Mouse (Mus musculus) CH12.LX (cell line): ENCODE measurements around the gene Zfyve28. TPM values are rescaled to one million over a fixed set of nuclear protein-coding genes. Genes with fewer than 3 reads are reported as not detected.

Source experiments
- DNase-seq: peaks from one replicate; pipeline ENCODE4 v3.0.0-alpha.2; 2013; ENCODE audit errors: extremely low read depth
- H3K27ac ChIP-seq: 2 replicates; pipeline ENCODE4 v1.5.1; 2012; ENCODE audit warnings: low read depth, mild to moderate bottlenecking, control low read depth, moderate library complexity; ENCODE audit not compliant: insufficient read depth
- H3K27me3 ChIP-seq: replicated peaks from 2 replicates; pipeline ENCODE3; 2012; ENCODE audit warnings: inconsistent platforms
- H3K36me3 ChIP-seq, 2 experiments: replicated peaks in 1 of 2; 2 replicates each; pipeline versions ENCODE3 to v1.6.1; 2012; ENCODE audit warnings: inconsistent platforms in 1 of 2, low read length in 1 of 2, mild to moderate bottlenecking in 1 of 2, mixed read lengths in 1 of 2, moderate library complexity in 1 of 2; ENCODE audit not compliant: control insufficient read depth in 1 of 2, insufficient read depth in 1 of 2
- H3K4me1 ChIP-seq, 2 experiments: 2 replicates each; pipeline ENCODE4 v1.6.1; 2012; ENCODE audit warnings: inconsistent platforms in 1 of 2, moderate library complexity in 1 of 2; ENCODE audit not compliant: insufficient read depth in 2 of 2, control insufficient read depth in 1 of 2
- H3K4me2 ChIP-seq: 2 replicates; pipeline ENCODE4 v1.6.1; 2012; ENCODE audit warnings: low read depth, mild to moderate bottlenecking, control low read depth; ENCODE audit not compliant: poor library complexity, insufficient read depth, severe bottlenecking
- H3K4me3 ChIP-seq, 3 experiments: fragments of 150-350 bp in 1 of 3; sonication (generic) in 1 of 3; replicated peaks in 1 of 3; 2 replicates each; pipeline versions ENCODE3 to v1.5.1; 2011 to 2012; ENCODE audit warnings: low read depth in 2 of 3, low read length in 2 of 3, mild to moderate bottlenecking in 2 of 3, moderate library complexity in 2 of 3, control low read depth in 1 of 3, improper control_type of control experiment in 1 of 3, inconsistent platforms in 1 of 3, mixed read lengths in 1 of 3; ENCODE audit not compliant: poor library complexity in 1 of 3
- H3K79me2 ChIP-seq: replicated peaks from 2 replicates; pipeline ENCODE4 v1.6.1; 2012; ENCODE audit warnings: mild to moderate bottlenecking, moderate library complexity; ENCODE audit not compliant: control insufficient read depth, poor library complexity, insufficient read depth, severe bottlenecking; ENCODE audit errors: extremely low read depth
- H3K9ac ChIP-seq: 2 replicates; pipeline ENCODE4 v1.6.1; 2012; ENCODE audit warnings: low read depth, mild to moderate bottlenecking, control low read depth, moderate library complexity; ENCODE audit not compliant: insufficient read depth
- H3K9me3 ChIP-seq: replicated peaks from 2 replicates; pipeline ENCODE3; 2012; ENCODE audit warnings: low read length, inconsistent platforms, mixed read lengths
- CTCF ChIP-seq, 2 experiments: IDR thresholded peaks in 1 of 2; conservative IDR thresholded peaks in 1 of 2; 2 replicates each; pipeline ENCODE4 v1.5.1; 2011 to 2012; ENCODE audit warnings: low read depth in 2 of 2, low read length in 2 of 2, improper control_type of control experiment in 1 of 2, inconsistent platforms in 1 of 2, mild to moderate bottlenecking in 1 of 2, moderate library complexity in 1 of 2
- E2F4 ChIP-seq: IDR thresholded peaks from 2 replicates; pipeline ENCODE4 v1.6.1; 2011; ENCODE audit warnings: low read depth, low read length, improper control_type of control experiment; ENCODE audit not compliant: insufficient replicate concordance
- IRF4 ChIP-seq: IDR thresholded peaks from 2 replicates; pipeline ENCODE4 v1.6.1; 2014; ENCODE audit warnings: low read depth, mild to moderate bottlenecking, inconsistent platforms, low read length, improper control_type of control experiment
- JUN ChIP-seq: IDR thresholded peaks from 2 replicates; pipeline ENCODE4 v1.6.1; 2011; ENCODE audit warnings: low read depth, mild to moderate bottlenecking, low read length, improper control_type of control experiment, moderate library complexity; ENCODE audit not compliant: insufficient read depth
- KAT2A ChIP-seq: IDR thresholded peaks from 2 replicates; pipeline ENCODE4 v1.6.1; 2012; ENCODE audit warnings: low read length, improper control_type of control experiment, inconsistent platforms; ENCODE audit not compliant: insufficient replicate concordance
- MEF2A ChIP-seq: IDR thresholded peaks from 2 replicates; pipeline ENCODE4 v1.6.1; 2014; ENCODE audit warnings: low read depth, mild to moderate bottlenecking, inconsistent platforms, low read length, improper control_type of control experiment, borderline replicate concordance
- MXI1 ChIP-seq: IDR thresholded peaks from 2 replicates; pipeline ENCODE4 v1.6.1; 2011; ENCODE audit warnings: mild to moderate bottlenecking, low read depth, low read length, improper control_type of control experiment
- NELFE ChIP-seq: IDR thresholded peaks from 2 replicates; pipeline ENCODE4 v1.6.1; 2011; ENCODE audit warnings: low read depth, low read length, improper control_type of control experiment
- NRF1 ChIP-seq: IDR thresholded peaks from 2 replicates; pipeline ENCODE4 v1.6.1; 2014; ENCODE audit warnings: low read depth, mild to moderate bottlenecking, inconsistent platforms, low read length, improper control_type of control experiment, moderate library complexity
- POLR2AphosphoS2 ChIP-seq: IDR thresholded peaks from 2 replicates; pipeline ENCODE4 v1.6.1; 2011; ENCODE audit warnings: low read depth, low read length, improper control_type of control experiment
- RAD21 ChIP-seq: IDR thresholded peaks from 2 replicates; pipeline ENCODE4 v1.6.1; 2011; ENCODE audit warnings: low read depth, mild to moderate bottlenecking, low read length, improper control_type of control experiment, moderate library complexity
- RCOR1 ChIP-seq: conservative IDR thresholded peaks from 2 replicates; pipeline ENCODE4 v1.6.1; 2012; ENCODE audit warnings: low read depth, mild to moderate bottlenecking, inconsistent platforms, low read length, improper control_type of control experiment
- TBP ChIP-seq: conservative IDR thresholded peaks from 2 replicates; pipeline ENCODE4 v1.6.1; 2011; ENCODE audit warnings: low read depth, low read length, improper control_type of control experiment
- USF1 ChIP-seq: IDR thresholded peaks from 2 replicates; pipeline ENCODE4 v1.6.1; 2014; ENCODE audit warnings: low read depth, mild to moderate bottlenecking, inconsistent platforms, low read length, improper control_type of control experiment
- USF2 ChIP-seq: conservative IDR thresholded peaks from 2 replicates; pipeline ENCODE4 v1.6.1; 2011; ENCODE audit warnings: low read depth, low read length, improper control_type of control experiment
- dilution Hi-C: fragments of 300-500 bp; cut with MboI; formaldehyde crosslinking; loops from 2 replicates; pipeline ENCODE4 v1.14.3; 2020; ENCODE audit warnings: low sequenced_read_pairs; ENCODE audit not compliant: extremely low pct_unique_long_range_greater_than_20kb, extremely low pct_ligation_motif_present
- in situ Hi-C: fragments of 300-500 bp; cut with MboI; formaldehyde crosslinking; loops from 3 replicates; pipeline ENCODE4 v1.14.3; 2019; ENCODE audit warnings: low sequenced_read_pairs, low pct_ligation_motif_present, low pct_unique_long_range_greater_than_20kb, mixed read lengths
- polyA plus RNA-seq: library from polyadenylated mRNA; unstranded; fragments of >175 nt; gene quantifications from 2 replicates; pipeline ENCODE4 v1.2.1, GENCODE M21; 2012; ENCODE audit warnings: low read depth; ENCODE audit not compliant: insufficient read length
- total RNA-seq, 2 experiments: library from RNA; depleted of rRNA; stranded (reverse); fragments of 300-350 nt in 1 of 2; fragments of >200 nt in 1 of 2; gene quantifications; 2 replicates each; pipeline ENCODE4 v1.2.3; 2012 to 2014

Zfyve28 gene
- total and polyA plus RNA-seq, 3 experiments, result 1.7 to 2.8 (median 2.0) TPM

DNA sequence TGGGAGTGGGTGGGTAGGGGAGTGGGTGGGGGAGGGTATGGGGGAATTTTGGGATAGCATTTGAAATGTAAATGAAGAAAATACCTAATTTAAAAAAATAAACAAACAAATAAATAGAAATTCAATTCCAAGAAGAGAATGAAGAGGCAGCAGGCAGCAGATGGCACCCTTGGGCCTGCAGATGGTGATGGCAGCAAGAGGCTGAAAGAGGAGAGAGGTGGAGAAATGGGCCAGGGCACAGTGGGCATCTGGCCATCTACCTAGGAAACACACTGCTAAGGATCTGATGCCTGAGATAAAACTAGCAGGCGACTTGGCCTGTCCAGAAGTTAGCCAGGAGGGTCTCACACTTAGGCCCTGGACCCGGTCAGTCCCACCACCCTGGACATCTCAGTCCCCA, 83.3 kb downstream of the Zfyve28 start:
- no peak overlapping the region for H3K4me2 ChIP-seq
- no peaks in the 10 kb centered on the region for H3K9me3 ChIP-seq
- H3K9ac ChIP-seq, result no peak overlapping the region
- H3K4me3 ChIP-seq, result no peak overlapping the region
- dilution Hi-C loops, result no loop called here
- peaks cover 0 to 22% of the 10 kb centered on the region in 2 experiments; a peak in 2 of 4 replicates for H3K4me1 ChIP-seq
- no peak for DNase-seq
- in situ Hi-C loops, result loop anchor here (5.0 kb wide), 1 partner anchor 42 kb away; no protein-coding TSS in a partner anchor
- H3K79me2 ChIP-seq, result no peaks in the 10 kb centered on the region
- H3K27ac ChIP-seq, result no peak overlapping the region
- H3K36me3 ChIP-seq, result no peaks in the 10 kb centered on the region
- H3K27me3 ChIP-seq, result no peaks in the 10 kb centered on the region
- no peak for TF ChIP-seq USF1
- no peak for TF ChIP-seq JUN
- TF ChIP-seq POLR2AphosphoS2, result no peak
- no peak for TF ChIP-seq MXI1
- TF ChIP-seq E2F4, result no peak
- no peak for TF ChIP-seq KAT2A
- TF ChIP-seq NELFE, result no peak
- no peak for TF ChIP-seq RCOR1
- TF ChIP-seq CTCF (conservative IDR thresholded peaks at IDR 0.05 in 1 of 2, IDR thresholded peaks at IDR 0.05 in 1 of 2; ENCODE audit: low read depth in 2 of 2, low read length in 2 of 2), result no peak
- TF ChIP-seq RAD21, result no peak
- no peak for TF ChIP-seq IRF4
- TF ChIP-seq MEF2A, result no peak
- TF ChIP-seq TBP, result no peak
- TF ChIP-seq NRF1, result no peak
- TF ChIP-seq USF2, result no peak
- TF ChIP-seq, all 38 proteins: peak for 0

DNA sequence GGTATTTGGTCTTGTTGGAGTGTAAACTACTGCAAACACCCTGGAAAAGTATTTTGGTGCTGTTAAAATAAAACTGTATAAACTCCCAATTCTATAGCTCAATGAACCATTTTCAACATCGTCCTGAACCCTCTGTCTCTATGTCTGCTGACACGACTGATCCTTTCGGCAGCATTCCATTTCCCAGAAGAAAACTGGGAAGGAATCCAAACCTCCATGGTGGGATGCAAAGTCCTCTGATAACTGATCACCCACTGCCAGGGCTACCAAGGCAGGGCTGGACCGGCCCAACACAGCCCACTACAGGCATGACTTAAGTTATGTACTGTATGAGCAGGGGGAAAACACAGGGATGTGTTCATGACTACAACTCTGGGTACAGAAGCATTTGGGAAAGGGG, 86.2 kb downstream of the Zfyve28 start:
- Histone ChIP-seq H3K9me3 (no peaks in the 10 kb centered on the region), H3K4me3 (no peak overlapping the region), H3K79me2 (no peaks in the 10 kb centered on the region), H3K27ac (no peak overlapping the region)
- no peak for DNase-seq
- dilution Hi-C loops, result no loop called here
- TF ChIP-seq CTCF (conservative IDR thresholded peaks at IDR 0.05 in 1 of 2, IDR thresholded peaks at IDR 0.05 in 1 of 2; ENCODE audit: low read depth in 2 of 2, low read length in 2 of 2), result no peak
- TF ChIP-seq, all 38 proteins: peak for 0
- H3K4me2 ChIP-seq, result no peak overlapping the region
- peaks cover 3 to 32% of the 10 kb centered on the region in 2 experiments; a peak in 3 of 4 replicates for H3K4me1 ChIP-seq
- H3K9ac ChIP-seq, result no peak overlapping the region
- no peaks in the 10 kb centered on the region for H3K36me3 ChIP-seq
- in situ Hi-C loops, result no loop called here
- H3K27me3 ChIP-seq, result no peaks in the 10 kb centered on the region
